Mouse (Mus musculus): Measurements from ENCODE around the gene Zfp865. TPM values are rescaled to one million over a fixed set of nuclear protein-coding genes. Genes with fewer than 3 reads are reported as not detected.
A peak's percentile ranks its signal among the peaks of the same experiment; 100 is the strongest.
"Not testable (repeated sequence)": the region's sequence is repeated elsewhere in the genome, so short reads cannot be mapped to it uniquely, and the experiment has no call there.

Gene Zfp865
- polyA plus RNA-seq, 1 experiment, result 18.1 TPM

DNA sequence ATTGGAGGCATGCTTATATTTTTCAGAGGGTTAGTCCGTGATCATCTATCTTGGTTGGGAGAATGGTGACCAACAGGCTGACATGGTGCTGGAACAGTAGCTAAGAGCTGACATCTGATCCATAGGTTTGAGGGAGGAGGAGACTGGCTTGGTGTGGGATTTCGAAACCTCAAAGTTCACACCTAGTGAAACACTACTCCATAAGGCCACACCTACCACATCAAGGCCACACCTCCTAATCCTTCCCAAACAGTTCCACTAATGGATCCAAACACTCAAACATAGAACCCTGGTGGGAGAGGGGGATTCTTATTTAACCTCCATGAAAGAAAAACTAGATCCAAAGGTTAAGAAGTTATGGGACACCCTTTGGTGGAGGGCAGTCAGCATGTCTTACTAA lies 3.3 kb upstream of the Zfp865 start:
- Histone ChIP-seq H3K36me3 (ENCODE audit: control insufficient read depth, insufficient read depth) (no peaks in the 10 kb centered on the region), H3K79me2 (ENCODE audit: control insufficient read depth, insufficient read depth) (peaks cover 37% of the 10 kb centered on the region), H3K4me2 (ENCODE audit: low read depth) (no peak overlapping the region), H3K27me3 (ENCODE audit: control insufficient read depth, insufficient read depth, insufficient read length) (no peaks in the 10 kb centered on the region), H3ac (ENCODE audit: control insufficient read depth, insufficient read length) (no peak overlapping the region), H3K4me3 (no peak overlapping the region)
- TF ChIP-seq CEBPB (IDR thresholded peaks at IDR 0.05; ENCODE audit: insufficient read depth, poor library complexity, severe bottlenecking) (no peak), POLR2AphosphoS2 (IDR thresholded peaks at IDR 0.05; ENCODE audit: insufficient read length, low read depth) (no peak), USF1 (IDR thresholded peaks at IDR 0.05; ENCODE audit: low read depth) (no peak), E2F4 (IDR thresholded peaks at IDR 0.05; ENCODE audit: insufficient read depth) (no peak)

DNA sequence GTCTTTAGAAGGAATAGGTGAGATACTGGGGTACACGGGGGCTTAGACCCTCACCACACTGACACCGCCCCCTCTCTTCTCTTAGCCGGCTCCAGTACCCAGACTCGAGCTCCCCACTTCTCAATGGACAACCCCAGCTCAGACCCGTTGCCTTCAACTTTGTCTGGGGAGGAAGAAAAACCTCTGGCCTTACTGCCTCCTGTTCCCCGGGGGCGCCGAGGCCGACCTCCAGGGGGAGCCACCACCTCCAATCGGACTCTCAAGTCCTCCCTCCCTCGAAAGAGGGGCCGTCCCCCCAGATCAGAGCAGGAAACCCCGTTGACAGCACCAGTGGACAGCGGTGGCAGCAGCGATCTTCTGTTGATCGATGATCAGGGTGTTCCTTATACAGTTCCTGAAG lies 2.8 kb upstream of the Zfp865 start:
- Histone ChIP-seq H3K79me2 (ENCODE audit: control insufficient read depth, insufficient read depth) (peaks cover 41% of the 10 kb centered on the region), H3ac (ENCODE audit: control insufficient read depth, insufficient read length) (no peak overlapping the region), H3K27me3 (ENCODE audit: control insufficient read depth, insufficient read depth, insufficient read length) (no peaks in the 10 kb centered on the region), H3K36me3 (ENCODE audit: control insufficient read depth, insufficient read depth) (no peaks in the 10 kb centered on the region), H3K4me3 (no peak overlapping the region), H3K4me2 (ENCODE audit: low read depth) (no peak overlapping the region)
- TF ChIP-seq TCF3 (IDR thresholded peaks at IDR 0.05; ENCODE audit: insufficient read length, low read depth) (no peak), USF1 (IDR thresholded peaks at IDR 0.05; ENCODE audit: low read depth) (no peak), POLR2AphosphoS2 (IDR thresholded peaks at IDR 0.05; ENCODE audit: insufficient read length, low read depth) (no peak), MYOG (IDR thresholded peaks at IDR 0.05; ENCODE audit: control insufficient read depth in 1 of 3, insufficient read depth in 1 of 3, insufficient read length in 2 of 3, low read depth in 2 of 3) (no peak), CEBPB (IDR thresholded peaks at IDR 0.05; ENCODE audit: insufficient read depth, poor library complexity, severe bottlenecking) (no peak), SRF (IDR thresholded peaks at IDR 0.05; ENCODE audit: control insufficient read depth, insufficient read length, low read depth) (no peak), POLR2A (IDR thresholded peaks at IDR 0.05; ENCODE audit: insufficient read length, low read depth) (no peak), E2F4 (IDR thresholded peaks at IDR 0.05; ENCODE audit: insufficient read depth) (no peak), MYOD1 (IDR thresholded peaks at IDR 0.05; ENCODE audit: control insufficient read depth in 1 of 3, insufficient read length in 2 of 3, low read depth in 2 of 3) (no peak)

DNA sequence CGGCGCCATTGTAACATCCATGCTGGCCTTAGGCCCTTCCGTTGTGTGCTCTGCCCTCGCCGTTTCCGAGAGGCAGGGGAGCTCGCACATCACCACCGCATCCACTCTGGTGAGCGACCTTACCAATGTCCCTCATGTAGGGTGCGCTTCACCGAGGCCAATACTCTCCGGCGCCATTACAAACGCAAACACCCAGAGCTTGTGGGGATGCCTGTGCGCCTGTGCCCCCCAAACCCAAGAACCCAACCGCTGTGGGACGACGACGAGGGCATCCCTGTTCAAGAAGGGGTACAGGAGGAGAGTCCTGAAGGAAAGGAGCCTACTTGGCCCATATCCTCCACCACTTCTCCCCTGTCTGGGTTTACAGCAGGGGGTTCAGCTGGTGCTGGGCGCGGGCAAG lies 2.2 kb upstream of the Zfp865 start:
- no peaks in the 10 kb centered on the region for H3K27me3 ChIP-seq (ENCODE audit: control insufficient read depth, insufficient read depth, insufficient read length)
- TF ChIP-seq MYOD1 (IDR thresholded peaks at IDR 0.05; ENCODE audit: control insufficient read depth in 1 of 3, insufficient read length in 2 of 3, low read depth in 2 of 3), result no peak
- TF ChIP-seq MAX (IDR thresholded peaks at IDR 0.05; ENCODE audit: low read depth), result no peak
- TF ChIP-seq SRF (IDR thresholded peaks at IDR 0.05; ENCODE audit: control insufficient read depth, insufficient read length, low read depth), result no peak
- TF ChIP-seq POLR2A (IDR thresholded peaks at IDR 0.05; ENCODE audit: insufficient read length, low read depth), result no peak
- no peak for TF ChIP-seq POLR2AphosphoS2 (IDR thresholded peaks at IDR 0.05; ENCODE audit: insufficient read length, low read depth)
- no peak for TF ChIP-seq CEBPB (IDR thresholded peaks at IDR 0.05; ENCODE audit: insufficient read depth, poor library complexity, severe bottlenecking)
- no peak for TF ChIP-seq TCF12 (IDR thresholded peaks at IDR 0.05; ENCODE audit: insufficient read depth, poor library complexity, severe bottlenecking)
- no peak for TF ChIP-seq TCF3 (IDR thresholded peaks at IDR 0.05; ENCODE audit: insufficient read length, low read depth)
- TF ChIP-seq E2F4 (IDR thresholded peaks at IDR 0.05; ENCODE audit: insufficient read depth), result no peak
- no peak for TF ChIP-seq MYOG (IDR thresholded peaks at IDR 0.05; ENCODE audit: control insufficient read depth in 1 of 3, insufficient read depth in 1 of 3, insufficient read length in 2 of 3, low read depth in 2 of 3)
- no peak for TF ChIP-seq USF1 (IDR thresholded peaks at IDR 0.05; ENCODE audit: low read depth)
- no peak for TF ChIP-seq REST (IDR thresholded peaks at IDR 0.05; ENCODE audit: insufficient read depth, insufficient read length)
- H3K79me2 ChIP-seq (ENCODE audit: control insufficient read depth, insufficient read depth), result peaks cover 44% of the 10 kb centered on the region
- H3K36me3 ChIP-seq (ENCODE audit: control insufficient read depth, insufficient read depth), result no peaks in the 10 kb centered on the region
- H3K4me3 ChIP-seq, result no peak overlapping the region
- H3ac ChIP-seq (ENCODE audit: control insufficient read depth, insufficient read length), result no peak overlapping the region
- no peak overlapping the region for H3K4me2 ChIP-seq (ENCODE audit: low read depth)

DNA sequence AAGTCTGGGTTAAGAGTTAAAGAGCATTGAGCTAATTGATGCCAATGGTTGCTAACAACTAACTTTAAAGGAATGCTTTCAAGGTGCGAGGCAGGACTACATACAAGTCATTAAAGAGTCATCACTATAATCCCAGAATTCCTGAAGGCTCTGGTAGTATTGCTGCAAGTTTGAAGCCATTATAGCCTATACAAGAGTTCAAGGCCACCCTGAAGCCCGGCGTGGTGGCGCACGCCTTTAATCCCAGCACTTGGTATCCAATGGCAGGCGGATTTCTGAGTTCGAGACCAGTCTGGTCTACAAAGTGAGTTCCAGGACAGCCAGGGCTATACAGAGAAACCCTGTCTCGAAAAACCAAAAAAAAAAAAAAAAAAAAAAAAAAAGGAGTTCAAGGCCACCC lies 600 bp upstream of the Zfp865 start:
- Histone ChIP-seq H3K4me2 (ENCODE audit: low read depth) (peak overlapping the region; percentile 70), H3K79me2 (ENCODE audit: control insufficient read depth, insufficient read depth) (peaks cover 52% of the 10 kb centered on the region), H3K4me3 (peak overlapping the region; percentile 69)
- H3ac ChIP-seq (ENCODE audit: control insufficient read depth, insufficient read length); H3K36me3 ChIP-seq (ENCODE audit: control insufficient read depth, insufficient read depth); H3K27me3 ChIP-seq (ENCODE audit: control insufficient read depth, insufficient read depth, insufficient read length): not testable (repeated sequence)

DNA sequence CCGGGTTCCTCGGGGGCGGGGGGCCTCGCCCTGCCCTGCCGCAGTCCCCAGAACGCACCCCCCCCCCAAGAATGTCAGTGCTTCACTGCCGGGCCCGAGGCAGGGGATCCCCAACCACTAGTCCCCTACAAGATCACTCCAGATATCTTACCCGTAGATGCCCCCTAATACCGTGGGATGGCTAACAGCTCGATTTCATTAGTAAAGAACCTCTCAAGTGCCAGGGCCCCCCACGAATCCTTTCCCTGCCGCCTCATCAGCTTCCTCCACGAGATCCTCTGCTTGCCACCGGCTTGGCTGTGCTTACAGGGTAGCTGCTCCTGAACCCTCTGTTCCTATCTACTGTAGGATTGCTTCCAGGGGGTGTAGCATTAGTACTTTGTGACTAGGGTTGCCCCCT lies 509 bp downstream of the Zfp865 start:
- peak overlapping the region; percentile 69 for H3K4me3 ChIP-seq
- peak overlapping the region; percentile 88 for H3K4me2 ChIP-seq (ENCODE audit: low read depth)
- peaks cover 52% of the 10 kb centered on the region for H3K79me2 ChIP-seq (ENCODE audit: control insufficient read depth, insufficient read depth)
- peaks cover 10% of the 10 kb centered on the region for H3K36me3 ChIP-seq (ENCODE audit: control insufficient read depth, insufficient read depth)
- peak overlapping the region; percentile 92 for H3ac ChIP-seq (ENCODE audit: control insufficient read depth, insufficient read length)
- TF ChIP-seq SRF (IDR thresholded peaks at IDR 0.05; ENCODE audit: control insufficient read depth, insufficient read length, low read depth) (no peak), MYOD1 (IDR thresholded peaks at IDR 0.05; ENCODE audit: control insufficient read depth in 1 of 3, insufficient read length in 2 of 3, low read depth in 2 of 3) (no peak), POLR2A (IDR thresholded peaks at IDR 0.05; ENCODE audit: insufficient read length, low read depth) (no peak), TCF3 (IDR thresholded peaks at IDR 0.05; ENCODE audit: insufficient read length, low read depth) (no peak), REST (IDR thresholded peaks at IDR 0.05; ENCODE audit: insufficient read depth, insufficient read length) (no peak), MAX (IDR thresholded peaks at IDR 0.05; ENCODE audit: low read depth) (no peak)
- H3K27me3 ChIP-seq (ENCODE audit: control insufficient read depth, insufficient read depth, insufficient read length), result no peaks in the 10 kb centered on the region

Measured in myocyte (in vitro differentiated cells).